Mouse (Mus musculus) hindbrain, embryonic 13.5 days (tissue): ENCODE measurements around the gene Sh2b1. TPM values are rescaled to one million over a fixed set of nuclear protein-coding genes. Genes with fewer than 3 reads are reported as not detected.
A peak's percentile ranks its signal among the peaks of the same experiment; 100 is the strongest.

Source experiments
- ATAC-seq: fragments of 200-750 bp; cut with Nextera tagmentation; 2 replicates; pipeline ENCODE4 v1.8.0; 2017; ENCODE audit warnings: moderate TSS enrichment; ENCODE audit not compliant: low FRiP score
- H3K27ac ChIP-seq: fragments of 300-500 bp; sonication (generic); 2 replicates; pipeline ENCODE4 v1.5.1; 2015; ENCODE audit warnings: inconsistent platforms, mild to moderate bottlenecking, moderate library complexity
- H3K27me3 ChIP-seq: fragments of 300-500 bp; sonication (generic); 2 replicates; pipeline ENCODE4 v1.6.1; 2015; ENCODE audit warnings: mild to moderate bottlenecking, inconsistent platforms
- H3K36me3 ChIP-seq: fragments of 300-500 bp; sonication (generic); 2 replicates; pipeline ENCODE4 v1.6.1; 2015; ENCODE audit warnings: mild to moderate bottlenecking, inconsistent platforms
- H3K4me1 ChIP-seq: fragments of 300-500 bp; sonication (generic); replicated peaks from 2 replicates; pipeline ENCODE4 v1.6.1; 2015; ENCODE audit warnings: inconsistent platforms
- H3K4me2 ChIP-seq: fragments of 300-500 bp; sonication (generic); 2 replicates; pipeline ENCODE4 v1.6.1; 2015; ENCODE audit warnings: inconsistent platforms, mild to moderate bottlenecking, moderate library complexity
- H3K4me3 ChIP-seq: fragments of 300-500 bp; sonication (generic); 2 replicates; pipeline ENCODE4 v1.5.1; 2015; ENCODE audit warnings: mild to moderate bottlenecking, inconsistent platforms
- H3K9ac ChIP-seq: fragments of 300-500 bp; sonication (generic); 2 replicates; pipeline ENCODE4 v1.6.1; 2015; ENCODE audit warnings: mild to moderate bottlenecking, inconsistent platforms
- H3K9me3 ChIP-seq: fragments of 300-500 bp; sonication (generic); 2 replicates; pipeline ENCODE4 v1.6.1; 2016; ENCODE audit warnings: inconsistent platforms
- WGBS: fragments of 180-500 bp; shearing (Covaris S2); methylation state at CpG from one replicate; pipeline ENCODE4 v1.1.7; 2015; 5-methylcytosine and 5-hydroxymethylcytosine counted together
- polyA plus RNA-seq: library from polyadenylated mRNA; unstranded; fragments of >200 nt; fragmentation: Nextera tagmentation; extraction: Ambion mirVana; gene quantifications from 2 replicates; pipeline ENCODE4 v1.2.1, GENCODE M21; 2015

The Sh2b1 gene
- polyA plus RNA-seq, 1 experiment from 2014 or later: 63.7 TPM

- Histone ChIP-seq H3K27ac (peak within 1 kb of the TSS; percentile 89), H3K4me3 (peak within 1 kb of the TSS; percentile 61), H3K27me3 (no peaks in the 10 kb centered on the region), H3K36me3 (peaks cover 15% of the 10 kb centered on the region), H3K4me2 (peak within 1 kb of the TSS; percentile 70), H3K4me1 (peaks cover 21% of the 10 kb centered on the region), H3K9me3 (peaks cover 3% of the 10 kb centered on the region; the same call in 1 of the 2 replicates), H3K9ac (peak within 1 kb of the TSS; percentile 81)
- peak; percentile 96 for ATAC-seq
- WGBS: under 1% methylated on average over 82 of the region's 82 CpGs
Measured at GRCm38 (mm10) chr7:126428631-126429502, 46.4 kb downstream of the Sh2b1 start, which contains the start of gene Rabep2. Rabep2 (plus strand) TSS chr7:126428759.

- WGBS: 20% methylated on average over 4 of the region's 4 CpGs
- Histone ChIP-seq H3K27ac (peak overlapping the region; percentile 89), H3K9ac (peak overlapping the region; percentile 81), H3K4me3 (peak overlapping the region; percentile 61), H3K36me3 (peaks cover 9% of the 10 kb centered on the region; the same call in 1 of the 2 replicates), H3K27me3 (no peaks in the 10 kb centered on the region), H3K9me3 (peaks cover 3% of the 10 kb centered on the region; the same call in 1 of the 2 replicates), H3K4me2 (peak overlapping the region; percentile 70), H3K4me1 (peaks cover 21% of the 10 kb centered on the region)
- no peak for ATAC-seq
Measured at GRCm38 (mm10) chr7:126428154-126428553, 47.1 kb downstream of the Sh2b1 start.

- 61% methylated on average over 12 of the region's 13 CpGs for WGBS
- H3K4me2 ChIP-seq: no peak overlapping the region
- ATAC-seq: no peak
- H3K9ac ChIP-seq: no peak overlapping the region
- no peak overlapping the region for H3K27ac ChIP-seq
- H3K36me3 ChIP-seq: 0 out of 2 replicates have a peak, but pooled peaks cover 3% of the 10 kb centered on the region
- H3K27me3 ChIP-seq: no peaks in the 10 kb centered on the region
- H3K4me3 ChIP-seq: no peak overlapping the region
- peaks cover 3% of the 10 kb centered on the region; the same call in 1 of the 2 replicates for H3K9me3 ChIP-seq
- H3K4me1 ChIP-seq: peaks cover 21% of the 10 kb centered on the region
Measured at GRCm38 (mm10) chr7:126427323-126427860, 47.8 kb downstream of the Sh2b1 start.

- H3K4me1 ChIP-seq: peaks cover 12% of the 10 kb centered on the region
- H3K4me3 ChIP-seq: no peak overlapping the region
- no peaks in the 10 kb centered on the region for H3K27me3 ChIP-seq
- H3K27ac ChIP-seq: no peak overlapping the region
- ATAC-seq: no peak
- no peak overlapping the region for H3K4me2 ChIP-seq
- no peaks in the 10 kb centered on the region for H3K36me3 ChIP-seq
- no peak overlapping the region for H3K9ac ChIP-seq
- H3K9me3 ChIP-seq: peaks cover 3% of the 10 kb centered on the region; the same call in 1 of the 2 replicates
- 91% methylated on average over 6 of the region's 6 CpGs for WGBS
Measured at GRCm38 (mm10) chr7:126424161-126424560, 51.1 kb downstream of the Sh2b1 start.

GRCm38 (mm10) chr7:126421756-126422155 is 53.5 kb downstream of the Sh2b1 start:
- Histone ChIP-seq H3K9ac (no peak overlapping the region), H3K4me2 (no peak overlapping the region), H3K4me3 (no peak overlapping the region), H3K27ac (no peak overlapping the region), H3K9me3 (peaks cover 3% of the 10 kb centered on the region; the same call in 1 of the 2 replicates), H3K27me3 (no peaks in the 10 kb centered on the region), H3K36me3 (no peaks in the 10 kb centered on the region), H3K4me1 (no peaks in the 10 kb centered on the region)
- WGBS: 88% methylated on average over 5 of the region's 5 CpGs
- ATAC-seq: no peak

GRCm38 (mm10) chr7:126418496-126418895 is 56.7 kb downstream of the Sh2b1 start:
- H3K27ac ChIP-seq: no peak overlapping the region
- no peak overlapping the region for H3K4me3 ChIP-seq
- no peak overlapping the region for H3K9ac ChIP-seq
- H3K4me1 ChIP-seq: no peaks in the 10 kb centered on the region
- no peak for ATAC-seq
- H3K9me3 ChIP-seq: no peaks in the 10 kb centered on the region
- no peaks in the 10 kb centered on the region for H3K36me3 ChIP-seq
- peaks cover 3% of the 10 kb centered on the region; the same call in 1 of the 2 replicates for H3K27me3 ChIP-seq
- no peak overlapping the region for H3K4me2 ChIP-seq
- 79% methylated on average over 3 of the region's 3 CpGs for WGBS

GRCm38 (mm10) chr7:126417606-126418005 is 57.6 kb downstream of the Sh2b1 start:
- H3K27me3 ChIP-seq: peaks cover 3% of the 10 kb centered on the region; the same call in 1 of the 2 replicates
- H3K36me3 ChIP-seq: no peaks in the 10 kb centered on the region
- no peak overlapping the region for H3K4me3 ChIP-seq
- no peaks in the 10 kb centered on the region for H3K4me1 ChIP-seq
- 79% methylated on average over 4 of the region's 4 CpGs for WGBS
- H3K9me3 ChIP-seq: no peaks in the 10 kb centered on the region
- ATAC-seq: no peak
- H3K27ac ChIP-seq: no peak overlapping the region
- no peak overlapping the region for H3K9ac ChIP-seq
- no peak overlapping the region for H3K4me2 ChIP-seq

- H3K4me1 ChIP-seq: no peaks in the 10 kb centered on the region
- peaks cover 3% of the 10 kb centered on the region; the same call in 1 of the 2 replicates for H3K27me3 ChIP-seq
- no peaks in the 10 kb centered on the region for H3K36me3 ChIP-seq
- 14% methylated on average over 8 of the region's 8 CpGs for WGBS
- H3K9ac ChIP-seq: no peak overlapping the region
- H3K4me3 ChIP-seq: no peak overlapping the region
- H3K4me2 ChIP-seq: no peak overlapping the region
- H3K9me3 ChIP-seq: no peaks in the 10 kb centered on the region
- no peak overlapping the region for H3K27ac ChIP-seq
- ATAC-seq: no peak
Measured at GRCm38 (mm10) chr7:126417045-126417444, 58.2 kb downstream of the Sh2b1 start.

Other genes starting within 250 kb of the Sh2b1 start
- 248 and 253 TPM in 2 replicates for gene Sbk1, start 202.8 kb downstream of the Sh2b1 start, polyA plus RNA-seq
- 1.3 and 1.9 TPM in 2 replicates for gene Lat, start 105.9 kb downstream of the Sh2b1 start, polyA plus RNA-seq
- 77.5 and 79.9 TPM in 2 replicates for gene Spns1, start 98.0 kb downstream of the Sh2b1 start, polyA plus RNA-seq
- 3.1 and 3.2 TPM in 2 replicates for gene Nfatc2ip, start 78.7 kb downstream of the Sh2b1 start, polyA plus RNA-seq
- gene Cd19, start 60.5 kb downstream of the Sh2b1 start, polyA plus RNA-seq: 0.06 TPM in 1 of 2 replicates, not detected in the other
- 24.3 and 26.8 TPM in 2 replicates for gene Rabep2, start 46.7 kb downstream of the Sh2b1 start, polyA plus RNA-seq
- 1.5 and 4.1 TPM in 2 replicates for gene Atp2a1, start 12.3 kb downstream of the Sh2b1 start, polyA plus RNA-seq
- gene Tufm, start 11.9 kb upstream of the Sh2b1 start, polyA plus RNA-seq: 118 and 120 TPM in 2 replicates
- gene Atxn2l, start 28.0 kb upstream of the Sh2b1 start, polyA plus RNA-seq: 61.6 and 65.4 TPM in 2 replicates
- gene Eif3c, start 91.0 kb upstream of the Sh2b1 start, polyA plus RNA-seq: 205 and 210 TPM in 2 replicates
- gene Apobr, start 109.5 kb upstream of the Sh2b1 start, polyA plus RNA-seq: 0.66 and 0.68 TPM in 2 replicates
- gene Cln3, start 110.4 kb upstream of the Sh2b1 start, polyA plus RNA-seq: 31.1 and 35.2 TPM in 2 replicates
- gene Il27, start 119.5 kb upstream of the Sh2b1 start, polyA plus RNA-seq: not detected in 2 replicates
- gene Nupr1, start 155.4 kb upstream of the Sh2b1 start, polyA plus RNA-seq: 8.8 and 9.8 TPM in 2 replicates
- 53.4 and 56.5 TPM in 2 replicates for gene Sgf29, start 173.9 kb upstream of the Sh2b1 start, polyA plus RNA-seq
- 1.4 and 1.6 TPM in 2 replicates for gene Sult1a1, start 201.0 kb upstream of the Sh2b1 start, polyA plus RNA-seq
- 149 and 154 TPM in 2 replicates for gene Bola2, start 220.0 kb upstream of the Sh2b1 start, polyA plus RNA-seq
- 20.9 and 22.2 TPM in 2 replicates for gene Slx1b, start 220.4 kb upstream of the Sh2b1 start, polyA plus RNA-seq
- gene Coro1a, start 232.4 kb upstream of the Sh2b1 start, polyA plus RNA-seq: 81.4 and 90.1 TPM in 2 replicates